Mouse (Mus musculus): ENCODE data around the gene Ces1g.

GRCm38 (mm10) chr8:93279556-93279955, 57.6 kb downstream of the Ces1g start, which contains the start of gene Ces1f:
- TF ChIP-seq POLR2A (IDR thresholded peaks at IDR 0.05; ENCODE audit: low read depth, low read length) (no peak), CHD2 (IDR thresholded peaks at IDR 0.05; ENCODE audit: low read length) (no peak), MAX (IDR thresholded peaks at IDR 0.05; ENCODE audit: low read length) (no peak), ZC3H11A (IDR thresholded peaks at IDR 0.05; ENCODE audit: low read depth, low read length) (no peak), GABPA (IDR thresholded peaks at IDR 0.05; ENCODE audit: insufficient replicate concordance, low read depth, low read length) (no peak), HCFC1 (IDR thresholded peaks at IDR 0.05; ENCODE audit: low read depth, low read length) (no peak), CTCF (conservative IDR thresholded peaks at IDR 0.05 in 1 of 2, IDR thresholded peaks at IDR 0.05 in 1 of 2; ENCODE audit: low read depth in 2 of 2, low read length in 2 of 2) (no peak), EP300 (IDR thresholded peaks at IDR 0.05; ENCODE audit: low read length) (no peak), CHD1 (IDR thresholded peaks at IDR 0.05; ENCODE audit: low read depth, low read length) (no peak), IRF4 (IDR thresholded peaks at IDR 0.05; ENCODE audit: low read depth, low read length) (no peak), JUN (IDR thresholded peaks at IDR 0.05; ENCODE audit: insufficient read depth, low read depth, low read length) (no peak), UBTF (IDR thresholded peaks at IDR 0.05; ENCODE audit: low read depth, low read length) (no peak)

Measured in CH12.LX (cell line).